Mouse (Mus musculus) kidney, postnatal 4 days (tissue): Measurements from ENCODE around the gene Stx4a.
A peak's percentile ranks its signal among the peaks of the same experiment; 100 is the strongest.
"Not testable (repeated sequence)": the region's sequence is repeated elsewhere in the genome, so short reads cannot be mapped to it uniquely, and the experiment has no call there.

ENCODE experiments used
- DNase-seq, 2 experiments: peaks; one replicate each; pipeline ENCODE4 v3.0.0; 2021; ENCODE audit warnings: mixed read lengths in 2 of 2

Stx4a gene

GRCm38 (mm10) chr7:127869149-127869810, 45.2 kb downstream of the Stx4a start:
- DNase-seq, result peak; percentile 34 to 53

GRCm38 (mm10) chr7:127870136-127870821, 46.2 kb downstream of the Stx4a start:
- DNase-seq, result no peak

DNA sequence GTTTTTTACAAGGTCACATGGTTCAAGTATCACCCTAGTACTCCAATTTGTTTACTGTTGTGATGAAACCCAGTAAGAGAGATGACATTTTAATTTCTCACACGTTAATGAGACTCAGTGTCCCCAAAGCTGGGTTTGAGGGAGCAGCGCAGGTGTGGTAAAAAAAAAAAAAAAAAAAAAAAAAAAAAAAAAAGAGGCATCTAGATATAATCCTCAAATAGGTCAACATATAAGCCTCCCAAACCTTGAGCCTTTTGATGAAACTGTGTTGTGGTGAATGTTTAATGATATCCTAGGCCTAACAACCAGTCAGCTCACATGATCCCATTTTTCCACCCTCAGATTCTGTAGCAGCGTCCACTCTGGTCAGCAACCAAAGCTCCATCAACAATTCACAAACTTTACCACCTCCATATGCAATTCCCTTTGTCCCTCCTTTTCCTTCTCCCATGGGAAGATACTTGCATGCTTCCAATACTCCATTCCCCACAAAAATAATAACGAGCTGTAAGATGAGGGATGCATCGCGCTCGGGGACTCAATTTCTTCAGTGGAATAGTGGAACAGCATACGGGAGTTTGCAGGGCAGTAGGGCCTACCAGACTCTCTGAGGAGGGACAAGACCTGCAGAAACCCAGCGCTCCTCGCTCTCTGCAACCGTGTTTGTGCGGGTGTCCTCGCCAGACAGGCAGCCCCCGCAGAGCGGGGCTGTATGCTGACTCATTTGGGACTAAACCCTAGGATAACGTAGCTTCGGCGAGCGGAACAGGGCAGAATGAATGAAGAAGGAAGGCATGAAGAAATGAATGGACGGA, 50.9 kb downstream of the Stx4a start:
- no peak for DNase-seq

- peak; percentile 96 to 98 for DNase-seq
Measured at GRCm38 (mm10) chr7:127875627-127876001, 51.5 kb downstream of the Stx4a start.

DNA sequence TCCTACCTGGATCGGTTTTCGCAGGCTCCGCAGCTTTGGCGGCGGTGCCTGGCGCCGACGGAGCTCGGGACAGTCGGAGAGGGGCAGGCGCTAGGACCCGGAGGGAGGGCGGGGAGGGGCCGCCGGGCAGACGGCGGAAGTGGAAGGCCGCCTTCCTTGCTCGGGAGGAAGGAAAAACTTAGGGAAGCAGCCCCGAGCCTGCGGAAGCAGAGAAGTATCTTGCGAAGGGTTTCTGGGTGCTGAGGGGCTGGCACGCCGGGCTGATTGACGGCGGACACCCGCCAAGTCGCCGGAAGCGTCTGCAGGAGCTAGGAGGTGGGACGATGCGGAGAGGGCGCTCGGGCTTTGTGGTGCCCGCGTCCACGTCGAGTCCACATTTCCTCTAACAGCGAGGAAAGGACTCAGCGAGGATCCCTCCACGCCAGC, 52.0 kb downstream of the Stx4a start, which contains the start of gene Zfp646:
Zfp646 (plus strand) TSS at position 181 of the 426 bp plus-strand sequence.
- DNase-seq, result peak; percentile 85 to 92

- DNase-seq, result peak; percentile 94 to 96
Measured at GRCm38 (mm10) chr7:127876467-127877348, 52.6 kb downstream of the Stx4a start, which contains the start of gene Zfp668. Zfp668 (minus strand) TSS chr7:127876828.

DNA sequence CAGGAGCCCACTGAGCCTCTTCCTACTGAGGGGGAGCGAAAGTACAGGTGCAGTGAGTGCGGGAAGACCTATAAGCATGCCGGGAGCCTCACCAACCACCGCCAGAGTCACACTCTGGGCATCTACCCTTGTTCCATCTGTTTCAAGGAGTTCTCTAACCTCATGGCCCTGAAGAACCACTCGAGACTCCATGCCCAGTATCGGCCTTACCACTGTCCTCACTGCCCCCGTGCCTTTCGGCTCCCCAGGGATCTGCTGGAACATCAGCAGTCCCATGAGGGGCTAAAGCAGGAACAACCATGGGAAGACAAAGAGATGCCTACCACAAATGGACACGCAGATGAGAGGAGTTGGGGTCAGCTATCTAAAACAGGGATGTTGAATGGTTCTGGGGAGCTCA, 55.2 kb downstream of the Stx4a start:
- DNase-seq, result no peak

DNA sequence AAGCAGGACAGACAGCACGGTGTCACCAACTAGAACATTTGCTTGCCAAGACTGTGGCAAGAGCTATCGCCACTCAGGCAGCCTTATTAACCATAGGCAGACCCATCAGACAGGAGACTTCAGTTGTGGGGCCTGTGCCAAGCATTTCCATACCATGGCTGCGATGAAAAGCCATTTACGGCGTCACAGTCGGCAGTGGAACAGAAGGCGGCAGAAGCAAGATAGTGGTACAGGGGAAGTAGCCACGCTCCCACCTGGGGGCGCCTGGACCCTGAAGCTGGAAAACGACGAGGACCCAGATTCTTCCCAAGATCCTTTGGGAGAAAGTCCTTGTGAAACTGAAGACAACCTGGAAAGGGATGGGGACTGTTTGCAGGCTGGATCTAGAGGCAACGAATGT, 56.3 kb downstream of the Stx4a start:
- DNase-seq, result no peak

DNA sequence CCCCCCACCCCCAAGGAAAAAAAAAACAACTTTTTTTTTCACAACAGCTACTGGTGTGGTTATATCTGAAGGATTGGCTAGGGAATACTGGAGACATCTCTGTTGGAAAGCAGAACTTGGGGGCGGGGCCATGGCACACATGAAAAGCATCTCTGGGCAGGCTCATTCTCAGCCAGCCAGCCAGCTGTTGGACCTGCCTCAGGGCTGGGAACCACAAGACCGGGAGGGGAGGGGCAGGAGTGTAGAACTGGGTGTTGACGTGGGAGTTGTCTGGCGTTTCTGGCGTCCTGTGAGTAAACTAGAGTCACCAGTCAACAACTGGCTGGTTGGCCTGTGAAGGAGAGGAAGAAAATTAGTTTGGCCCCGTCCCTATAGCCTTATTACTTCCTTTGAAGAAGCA, 61.9 kb downstream of the Stx4a start:
- peak; percentile 42 to 62 for DNase-seq

DNA sequence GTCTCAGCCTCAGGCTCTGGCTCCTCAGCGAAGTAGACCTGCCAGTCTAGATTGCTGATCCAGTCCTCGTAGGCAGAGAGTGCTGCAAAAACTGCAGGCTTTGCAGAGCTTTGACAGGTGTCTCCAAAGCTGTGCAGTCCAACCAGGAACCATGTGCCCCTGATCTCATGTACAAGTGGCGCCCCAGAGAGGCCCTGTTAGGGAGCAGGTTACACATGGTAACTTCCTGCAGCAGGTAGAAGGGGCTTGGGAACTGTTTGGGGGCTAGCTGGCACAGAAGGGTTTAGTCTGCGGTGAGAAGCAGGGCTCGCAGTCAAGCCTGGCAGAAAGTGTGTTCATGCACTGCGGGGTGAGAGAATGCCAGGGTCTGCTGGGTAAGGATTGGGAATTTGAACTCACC, 62.5 kb downstream of the Stx4a start:
- DNase-seq, result no peak

DNA sequence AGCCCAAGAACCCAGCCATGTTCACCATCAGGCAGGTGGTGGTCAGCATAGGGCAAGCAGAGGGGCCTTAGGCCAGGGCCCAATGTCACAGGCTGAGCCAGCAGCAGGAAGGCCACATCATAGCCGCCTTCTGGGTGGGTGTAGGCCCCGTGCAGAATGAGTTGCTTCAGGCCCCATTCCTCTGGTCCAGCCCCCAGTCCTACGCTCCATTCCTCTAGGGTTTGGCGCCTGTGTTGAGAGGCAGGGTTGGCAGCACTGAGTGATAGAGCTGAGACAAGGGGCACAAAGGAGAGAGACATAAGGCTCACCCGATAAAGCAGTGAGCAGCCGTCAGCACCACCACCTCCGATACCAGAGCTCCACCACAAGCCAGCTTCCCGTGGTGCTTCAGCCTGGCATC, 63.1 kb downstream of the Stx4a start:
- DNase-seq, result no peak

DNA sequence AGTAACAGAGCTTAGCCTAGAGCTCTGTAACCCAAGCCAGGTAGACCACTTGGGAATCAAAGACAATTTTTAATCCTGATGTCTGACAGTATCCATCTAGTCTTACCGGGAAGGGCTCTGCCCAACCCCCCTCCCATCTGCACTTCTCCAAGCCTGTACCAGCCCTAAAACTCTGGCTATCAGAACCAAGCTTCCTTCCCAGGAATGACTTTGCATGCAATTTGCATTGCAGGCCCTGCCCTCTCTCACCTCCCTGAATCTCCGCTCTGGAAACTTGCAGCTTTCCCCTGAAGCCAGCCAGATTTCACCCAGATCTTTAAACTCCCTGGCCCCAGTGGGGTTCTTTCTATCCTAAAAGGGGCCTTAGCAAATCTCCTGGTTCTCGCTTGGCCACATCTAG, 63.7 kb downstream of the Stx4a start:
- no peak for DNase-seq

DNA sequence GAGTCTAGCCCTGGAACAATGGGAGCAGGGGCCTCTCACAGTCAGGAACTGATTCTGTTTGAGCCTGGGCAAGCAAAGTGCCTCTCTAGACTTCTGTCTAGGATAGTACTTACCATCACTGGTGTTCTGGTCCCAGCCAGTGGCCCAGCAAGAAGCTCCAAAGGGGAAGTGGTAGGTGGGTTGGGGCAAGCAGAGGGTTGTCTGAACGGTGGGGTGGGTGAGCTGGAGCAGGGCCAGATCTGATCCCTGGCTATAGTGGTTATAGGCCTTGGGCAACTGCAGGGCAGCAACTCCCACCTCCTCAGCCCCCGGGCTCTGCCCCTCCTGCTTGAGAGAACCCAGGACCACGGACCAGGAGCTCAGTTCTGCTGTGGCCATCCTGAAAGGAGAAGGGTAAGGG, 64.7 kb downstream of the Stx4a start:
- DNase-seq, result no peak

DNA sequence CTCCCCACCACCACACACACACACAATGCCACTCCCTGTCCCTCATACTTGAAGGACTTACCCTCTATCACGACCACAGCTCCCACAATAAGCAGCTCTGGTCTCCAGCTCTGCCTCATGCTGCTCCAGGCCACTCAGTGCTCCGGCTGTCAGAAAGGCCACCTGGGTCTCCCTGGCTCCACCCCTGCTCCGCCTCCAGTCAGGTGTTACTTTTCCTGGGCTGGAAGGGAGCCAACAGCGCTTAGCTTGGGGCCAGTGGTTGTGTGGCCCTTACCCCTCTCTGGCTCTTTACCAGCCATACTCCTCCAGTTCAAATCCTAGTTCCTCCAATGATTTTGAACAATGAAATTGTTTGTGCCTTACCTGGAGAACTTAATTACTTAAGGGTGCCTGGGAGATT, 66.7 kb downstream of the Stx4a start, which contains the start of gene Prss53:
Prss53 (minus strand) TSS at position 173 of the 400 bp plus-strand sequence.
- peak; percentile 68 to 79 for DNase-seq

DNA sequence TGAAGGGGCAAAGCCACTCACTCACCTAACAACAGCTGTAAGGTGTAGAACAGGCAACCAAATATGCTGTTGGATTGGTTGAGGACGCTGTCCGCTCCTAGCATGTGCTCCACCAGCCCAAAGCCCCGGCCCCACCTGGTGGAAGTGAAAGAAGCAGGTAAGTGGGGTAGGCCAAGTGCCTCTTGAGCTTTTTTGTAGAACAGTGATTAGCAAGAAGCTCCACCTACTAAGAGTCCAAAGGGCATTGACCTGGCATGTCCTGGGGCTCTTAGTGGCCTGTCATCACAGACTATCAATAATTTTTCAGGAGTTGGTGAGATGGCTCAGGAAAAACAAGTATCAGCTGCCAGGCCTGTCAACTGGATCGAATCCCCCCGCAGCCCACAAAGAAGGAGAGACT, 70.4 kb downstream of the Stx4a start:
- DNase-seq, result no peak

DNA sequence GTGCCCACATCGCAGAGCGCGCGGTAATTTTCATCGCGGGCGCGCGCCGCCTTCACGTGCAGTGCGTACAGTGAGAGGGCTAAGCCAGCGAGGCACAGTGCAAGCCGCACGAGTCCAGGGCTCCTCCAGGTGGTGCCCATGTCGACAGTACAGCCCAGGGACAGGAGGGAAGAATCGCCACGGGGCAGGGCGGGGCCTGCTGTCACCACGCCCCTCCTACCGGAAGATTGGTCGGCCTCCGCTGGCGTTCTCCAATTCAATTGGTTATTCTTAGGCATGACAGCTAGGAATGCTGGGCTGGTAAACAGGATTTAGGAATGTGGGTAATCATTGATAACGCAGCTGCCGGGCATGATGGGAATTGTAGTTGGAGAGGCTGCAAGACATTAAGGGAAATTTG, 71.3 kb downstream of the Stx4a start, which contains the start of the genes Gm21974 and Vkorc1:
Gm21974 (minus strand) TSS at position 13 of the 400 bp plus-strand sequence.
Vkorc1 (minus strand) TSS at position 176 of the 400 bp plus-strand sequence.
- peak; percentile 96 to 98 for DNase-seq

DNA sequence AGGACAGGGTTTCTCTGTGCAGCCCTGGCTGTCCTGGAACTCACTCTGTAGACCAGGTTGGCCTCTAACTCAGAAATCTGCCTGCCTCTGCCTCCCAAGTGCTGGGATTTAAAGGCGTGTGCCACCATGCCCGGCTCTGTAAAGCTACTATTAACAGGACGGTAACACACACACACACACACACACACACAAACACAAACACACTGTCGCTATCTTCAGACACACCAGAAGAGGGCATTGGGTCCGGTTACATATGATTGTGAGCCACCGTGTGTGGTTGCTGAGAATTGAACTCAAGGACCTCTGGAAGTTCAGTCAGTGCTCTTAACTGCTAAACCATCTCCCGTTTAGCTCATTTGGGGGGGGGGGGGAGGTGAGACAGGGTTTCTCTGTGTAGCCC, 71.8 kb downstream of the Stx4a start:
- DNase-seq, result not testable (repeated sequence)

GRCm38 (mm10) chr7:127896384-127896783, 72.3 kb downstream of the Stx4a start:
- peak; percentile 79 to 83 for DNase-seq

- no peak for DNase-seq
Measured at GRCm38 (mm10) chr7:127897542-127897941, 73.4 kb downstream of the Stx4a start.

DNA sequence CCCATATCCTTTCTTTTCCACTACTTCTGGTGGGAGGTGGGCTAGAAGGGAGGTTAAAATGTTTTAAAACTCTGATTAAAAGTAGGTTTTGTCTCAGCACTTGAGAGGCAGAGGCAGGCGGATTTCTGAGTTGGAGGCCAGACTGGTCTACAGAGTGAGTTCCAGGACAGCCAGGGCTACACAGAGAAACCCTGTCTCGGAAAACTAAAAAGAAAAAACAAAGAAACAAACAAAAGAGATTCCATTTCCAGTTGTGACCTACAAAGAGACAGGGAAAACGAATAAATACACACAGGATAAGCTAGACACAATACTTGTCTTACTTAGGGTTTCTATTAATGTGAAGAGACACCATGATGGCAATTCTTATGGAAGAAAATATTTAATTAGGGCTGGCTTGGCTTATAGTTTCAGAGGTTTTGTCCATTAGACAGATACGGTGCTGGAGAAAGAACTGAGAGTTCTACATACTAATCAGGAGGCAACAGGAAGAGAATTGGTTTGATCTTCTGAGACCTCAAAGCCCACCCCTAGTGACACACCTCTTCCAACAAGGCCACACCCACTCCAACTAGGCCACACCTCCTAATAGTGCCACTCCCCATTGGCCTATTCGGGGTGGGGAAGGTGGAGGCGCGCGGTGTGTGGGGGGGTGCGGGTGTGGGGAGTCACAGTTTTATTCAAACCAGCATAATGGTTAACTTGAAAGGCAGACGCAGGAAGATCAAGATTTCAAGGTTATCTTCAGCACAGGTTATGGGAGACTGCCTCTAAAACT, 74.3 kb downstream of the Stx4a start:
- DNase-seq, result peak; percentile 46 to 62
